Mouse (Mus musculus) inflammation-experienced regulatory T-cells, adult 16 weeks (primary cell): ENCODE data around the gene Mrps31. TPM values are rescaled to one million over a fixed set of nuclear protein-coding genes. Genes with fewer than 3 reads are reported as not detected.

Experiments used
- polyA plus RNA-seq: library from polyadenylated mRNA; unstranded; fragments of 100-300 nt; shearing (Covaris generic); gene quantifications from one replicate; pipeline ENCODE4 v1.2.1, GENCODE M21; 2017

Mrps31 gene
- polyA plus RNA-seq: 29.5 TPM

GRCm38 (mm10) chr8:22411282-22411702 lies at the start of gene Mrps31:
Gene Mrps31, plus strand, starts transcription at chr8:22411361.

GRCm38 (mm10) chr8:22398142-22398951 lies 12.8 kb upstream of the Mrps31 start, which contains the start of gene Slc25a15:
Gene Slc25a15, minus strand, starts transcription at chr8:22398597.

Other genes with a start within 250 kb of the Mrps31 start
- gene Nek3, start 244.9 kb upstream of the Mrps31 start, polyA plus RNA-seq: 6.5 TPM
- 3.3 TPM for gene Ckap2, start 225.5 kb upstream of the Mrps31 start, polyA plus RNA-seq
- gene Vps36, start 218.6 kb upstream of the Mrps31 start, polyA plus RNA-seq: 46.5 TPM
- gene Thsd1, start 184.0 kb upstream of the Mrps31 start, polyA plus RNA-seq: 0.32 TPM
- not detected for gene Tpte, start 127.9 kb upstream of the Mrps31 start, polyA plus RNA-seq
- gene Slc25a15, start 12.8 kb upstream of the Mrps31 start, polyA plus RNA-seq: 6.0 TPM